Mouse (Mus musculus): Measurements from ENCODE around the gene Egflam.

Gene Egflam

DNA sequence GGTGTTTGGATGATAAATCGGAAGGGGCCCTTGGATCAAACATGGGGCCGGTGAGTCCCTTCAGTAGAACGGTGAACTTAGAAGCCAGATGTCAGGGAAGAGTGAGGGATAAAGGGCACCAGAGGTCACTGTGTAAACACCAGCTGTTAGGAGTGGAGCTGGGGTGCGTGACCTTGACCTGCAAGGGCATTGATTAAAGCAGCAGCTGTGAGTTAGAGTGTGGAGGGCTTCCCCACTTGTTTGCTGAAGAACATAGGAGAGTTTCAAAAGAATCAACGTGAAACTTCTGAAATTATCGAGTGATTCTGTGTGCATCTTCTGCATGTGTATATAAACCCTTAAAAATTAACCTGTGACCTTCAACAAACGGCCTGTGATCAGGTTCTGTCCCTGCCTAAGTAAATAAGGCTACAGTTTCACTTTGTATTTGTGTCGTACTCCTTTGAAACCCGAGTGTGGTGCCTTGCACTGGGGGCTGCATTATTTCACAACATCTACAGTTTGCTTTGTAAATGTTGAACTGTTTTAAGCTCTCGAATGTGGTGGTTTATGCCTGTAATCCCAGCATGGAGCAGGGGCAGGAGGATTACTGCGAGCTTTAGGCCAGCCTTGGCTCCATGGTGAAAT lies 230.2 kb downstream of the Egflam start:
- no peak for DNase-seq

DNA sequence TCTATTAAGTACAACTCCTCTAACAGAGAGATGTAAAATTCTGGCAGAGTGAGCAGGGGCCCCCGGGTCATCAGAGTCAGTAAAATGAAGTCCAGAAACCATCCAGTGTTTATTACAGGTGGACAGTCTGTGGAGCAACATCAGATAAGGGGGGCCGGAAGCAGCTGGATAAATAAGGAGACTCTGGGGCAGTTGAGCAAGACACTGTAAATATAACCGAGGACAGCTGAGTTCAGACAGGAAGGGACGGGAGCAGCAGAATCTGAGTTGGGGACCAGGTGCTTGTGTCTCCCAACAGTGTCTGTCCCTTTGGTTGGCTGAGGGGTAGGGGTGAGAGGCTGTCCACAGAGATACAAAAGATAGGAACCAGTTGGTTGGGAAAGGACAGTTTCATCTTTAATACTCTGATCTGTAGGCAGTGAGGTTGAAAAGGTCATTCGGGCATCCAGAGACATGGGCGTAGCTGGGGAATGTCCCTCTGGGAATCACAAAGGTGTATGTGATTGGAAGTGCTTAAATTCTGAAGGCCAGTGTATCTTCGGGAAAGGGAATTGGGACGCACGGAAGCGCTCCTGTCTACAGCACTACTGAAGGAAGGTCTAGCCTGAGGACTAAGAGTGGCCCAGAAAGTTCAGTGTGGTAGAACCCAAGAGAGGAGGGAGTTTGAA lies 230.8 kb downstream of the Egflam start:
- DNase-seq: peak; percentile 92

DNA sequence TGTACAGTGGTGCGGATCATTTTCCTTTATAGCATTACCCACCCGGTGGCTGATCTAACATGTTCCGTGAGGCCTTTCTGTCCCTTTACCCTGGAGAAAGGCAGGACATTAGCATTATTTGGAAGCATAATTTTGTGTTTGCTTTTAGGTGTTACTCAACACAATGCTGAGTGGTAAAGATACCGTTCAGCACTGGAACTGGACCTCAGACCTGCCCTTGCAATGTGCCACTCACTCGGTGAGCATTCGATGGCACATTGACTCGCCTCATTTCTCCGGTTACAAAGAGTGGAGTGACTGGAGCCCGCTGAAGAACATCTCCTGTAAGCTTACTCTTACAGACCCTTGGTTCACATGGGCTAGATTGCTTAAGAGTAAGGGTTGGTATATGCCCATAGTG lies 231.5 kb downstream of the Egflam start:
- peak; percentile 67 for DNase-seq

DNA sequence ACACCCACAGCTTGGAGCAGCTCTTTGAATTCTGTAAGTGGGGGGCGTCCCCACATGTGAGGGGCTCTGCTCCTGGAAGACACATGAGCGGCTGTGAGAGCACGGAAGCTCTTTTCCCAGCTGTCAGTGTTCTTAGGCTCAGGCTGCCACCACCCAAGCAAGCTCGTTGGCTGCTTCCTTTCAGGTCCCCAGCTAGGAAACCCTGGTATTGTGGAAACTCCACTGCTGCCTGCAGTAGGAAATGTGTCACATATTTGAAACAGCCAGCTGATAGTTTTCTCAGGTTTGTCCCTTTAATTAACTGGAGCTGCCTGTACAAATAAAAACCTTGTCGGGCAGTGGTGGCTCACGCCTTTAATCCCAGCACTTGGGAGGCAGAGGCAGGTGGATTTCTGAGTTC lies 234.3 kb downstream of the Egflam start:
- peak; percentile 95 for DNase-seq

DNA sequence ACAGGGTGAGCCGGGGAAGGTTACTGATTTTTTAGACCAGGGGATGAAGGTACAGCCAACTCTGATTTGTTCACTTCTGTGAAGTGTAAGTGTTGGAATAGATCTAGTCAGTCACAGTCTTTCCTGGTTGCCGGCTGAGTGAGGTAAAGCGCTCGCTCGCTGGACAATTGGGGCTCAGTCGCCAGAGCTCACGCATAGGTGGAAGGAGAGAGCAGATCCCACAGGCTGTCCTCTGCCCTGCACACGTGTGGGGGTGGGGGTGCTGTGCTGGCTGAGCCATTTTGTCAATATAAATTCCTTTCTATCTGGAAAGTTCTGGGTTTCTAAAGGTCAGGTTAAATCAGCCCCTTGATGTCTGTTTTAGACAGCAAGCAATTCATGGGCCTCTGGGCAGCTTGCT lies 237.9 kb downstream of the Egflam start:
- peak; percentile 87 for DNase-seq

DNA sequence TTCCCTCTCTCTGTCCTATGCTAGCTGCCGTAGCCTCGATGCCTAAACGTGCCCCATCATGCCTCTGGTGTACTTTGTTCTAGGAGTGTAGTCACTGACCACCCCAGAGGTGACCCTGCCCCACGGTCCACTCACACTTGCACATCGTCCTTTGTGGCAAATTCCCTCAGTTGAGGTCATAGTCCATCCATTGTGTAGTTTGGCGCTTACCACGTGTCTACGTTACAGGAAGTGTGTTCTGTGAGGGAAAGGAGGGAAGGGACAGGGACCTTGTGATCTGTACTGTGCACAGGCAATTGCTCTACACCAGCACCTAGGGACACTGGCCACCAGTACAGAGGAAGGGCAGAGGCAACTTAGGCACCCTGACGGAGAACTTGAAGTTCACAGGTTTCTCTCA lies 238.3 kb downstream of the Egflam start:
- no peak for DNase-seq

DNA sequence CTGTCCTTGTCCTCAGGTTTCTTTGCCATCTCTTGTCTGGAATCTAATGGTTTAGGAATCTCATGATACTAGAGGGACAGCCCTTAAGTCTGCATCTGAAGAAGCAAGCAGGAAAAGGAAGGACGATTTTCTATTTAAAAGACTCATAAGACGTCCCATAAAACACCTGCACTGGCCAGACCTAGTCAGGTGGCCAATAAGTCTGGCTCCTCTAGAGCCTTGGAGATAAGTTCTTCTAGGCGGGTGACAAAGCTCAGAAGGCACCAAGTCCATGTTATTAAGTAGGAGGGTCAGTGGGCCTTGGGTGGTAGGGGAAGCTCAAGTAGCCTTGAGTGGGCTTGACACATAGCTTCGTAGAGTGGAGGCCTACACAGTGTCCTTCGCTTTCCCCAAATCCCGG lies 240.5 kb downstream of the Egflam start:
- no peak for DNase-seq

All from heart, adult 11 months (tissue).